Mouse (Mus musculus) intestine, postnatal 0 days (tissue): ENCODE data around the gene Abca4. TPM values are rescaled to one million over a fixed set of nuclear protein-coding genes. Genes with fewer than 3 reads are reported as not detected.

Experiments
- ATAC-seq: fragments of 200-750 bp; cut with Nextera tagmentation; 2 replicates; pipeline ENCODE4 v1.8.0; 2017; ENCODE audit warnings: mild to moderate bottlenecking, moderate TSS enrichment, moderate library complexity
- H3K27ac ChIP-seq: fragments of 300-500 bp; sonication (generic); 2 replicates; pipeline ENCODE4 v1.5.1; 2014; ENCODE audit warnings: mild to moderate bottlenecking, low read depth, low read length, moderate library complexity
- H3K27me3 ChIP-seq: fragments of 300-500 bp; sonication (generic); replicated peaks from 2 replicates; pipeline ENCODE4 v1.6.1; 2014; ENCODE audit warnings: low read length, mixed read lengths; ENCODE audit not compliant: control insufficient read depth, insufficient read depth
- H3K36me3 ChIP-seq: fragments of 300-500 bp; sonication (generic); 2 replicates; pipeline ENCODE4 v1.6.1; 2014; ENCODE audit warnings: mild to moderate bottlenecking, moderate library complexity; ENCODE audit not compliant: control insufficient read depth, insufficient read depth
- H3K4me1 ChIP-seq: fragments of 300-500 bp; sonication (generic); replicated peaks from 2 replicates; pipeline ENCODE4 v1.6.1; 2014; ENCODE audit warnings: antibody characterized with exemption, low read length, mixed read lengths; ENCODE audit not compliant: control insufficient read depth, insufficient read depth
- H3K4me2 ChIP-seq: fragments of 300-500 bp; sonication (generic); replicated peaks from 2 replicates; pipeline ENCODE4 v1.6.1; 2014; ENCODE audit warnings: low read depth, mild to moderate bottlenecking, moderate library complexity
- H3K4me3 ChIP-seq: fragments of 300-500 bp; sonication (generic); 2 replicates; pipeline ENCODE4 v1.5.1; 2014; ENCODE audit warnings: low read depth, low read length
- H3K9ac ChIP-seq: fragments of 300-500 bp; sonication (generic); 2 replicates; pipeline ENCODE4 v1.6.1; 2014; ENCODE audit warnings: mild to moderate bottlenecking, low read depth, low read length
- H3K9me3 ChIP-seq: fragments of 300-500 bp; sonication (generic); 2 replicates; pipeline ENCODE4 v1.6.1; 2016; ENCODE audit warnings: mixed run types; ENCODE audit not compliant: control insufficient read depth
- CTCF ChIP-seq: sonication (generic); IDR thresholded peaks from 2 replicates; pipeline ENCODE4 v1.5.1; 2016; ENCODE audit warnings: low read depth, mild to moderate bottlenecking, control low read depth, antibody characterized with exemption, moderate library complexity
- WGBS: fragments of 180-500 bp; shearing (Covaris S2); extraction: QIAGEN DNeasy Blood & Tissue Kit; methylation state at CpG from one replicate; pipeline ENCODE4 v1.1.7; 2014; 5-methylcytosine and 5-hydroxymethylcytosine counted together
- polyA plus RNA-seq: library from polyadenylated mRNA; unstranded; fragments of >200 nt; fragmentation: Nextera tagmentation; extraction: Ambion mirVana; gene quantifications from 2 replicates; pipeline ENCODE4 v1.2.1, GENCODE M21; 2015

Gene Abca4
- polyA plus RNA-seq, 1 experiment from 2014 or later, result 0.56 TPM

- no peaks in the 10 kb centered on the region for H3K9me3 ChIP-seq
- H3K4me1 ChIP-seq, result no peaks in the 10 kb centered on the region
- no peak for TF ChIP-seq CTCF
- no peaks in the 10 kb centered on the region for H3K27me3 ChIP-seq
- H3K27ac ChIP-seq, result no peak overlapping the region
- H3K9ac ChIP-seq, result no peak overlapping the region
- WGBS, result 51% methylated on average over 5 of the region's 5 CpGs
- no peak overlapping the region for H3K4me3 ChIP-seq
- no peaks in the 10 kb centered on the region for H3K36me3 ChIP-seq
- H3K4me2 ChIP-seq, result no peak overlapping the region
- ATAC-seq, result no peak
Observed at GRCm38 (mm10) chr3:122099713-122100112, 55.5 kb downstream of the Abca4 start.

- Histone ChIP-seq H3K27me3 (no peaks in the 10 kb centered on the region), H3K9me3 (no peaks in the 10 kb centered on the region), H3K9ac (no peak overlapping the region), H3K36me3 (no peaks in the 10 kb centered on the region), H3K27ac (no peak overlapping the region), H3K4me3 (no peak overlapping the region), H3K4me1 (no peaks in the 10 kb centered on the region), H3K4me2 (no peak overlapping the region)
- no peak for ATAC-seq
- WGBS, result 63% methylated on average over 7 of the region's 7 CpGs
- no peak for TF ChIP-seq CTCF
Observed at GRCm38 (mm10) chr3:122102091-122102490, 57.8 kb downstream of the Abca4 start.

DNA sequence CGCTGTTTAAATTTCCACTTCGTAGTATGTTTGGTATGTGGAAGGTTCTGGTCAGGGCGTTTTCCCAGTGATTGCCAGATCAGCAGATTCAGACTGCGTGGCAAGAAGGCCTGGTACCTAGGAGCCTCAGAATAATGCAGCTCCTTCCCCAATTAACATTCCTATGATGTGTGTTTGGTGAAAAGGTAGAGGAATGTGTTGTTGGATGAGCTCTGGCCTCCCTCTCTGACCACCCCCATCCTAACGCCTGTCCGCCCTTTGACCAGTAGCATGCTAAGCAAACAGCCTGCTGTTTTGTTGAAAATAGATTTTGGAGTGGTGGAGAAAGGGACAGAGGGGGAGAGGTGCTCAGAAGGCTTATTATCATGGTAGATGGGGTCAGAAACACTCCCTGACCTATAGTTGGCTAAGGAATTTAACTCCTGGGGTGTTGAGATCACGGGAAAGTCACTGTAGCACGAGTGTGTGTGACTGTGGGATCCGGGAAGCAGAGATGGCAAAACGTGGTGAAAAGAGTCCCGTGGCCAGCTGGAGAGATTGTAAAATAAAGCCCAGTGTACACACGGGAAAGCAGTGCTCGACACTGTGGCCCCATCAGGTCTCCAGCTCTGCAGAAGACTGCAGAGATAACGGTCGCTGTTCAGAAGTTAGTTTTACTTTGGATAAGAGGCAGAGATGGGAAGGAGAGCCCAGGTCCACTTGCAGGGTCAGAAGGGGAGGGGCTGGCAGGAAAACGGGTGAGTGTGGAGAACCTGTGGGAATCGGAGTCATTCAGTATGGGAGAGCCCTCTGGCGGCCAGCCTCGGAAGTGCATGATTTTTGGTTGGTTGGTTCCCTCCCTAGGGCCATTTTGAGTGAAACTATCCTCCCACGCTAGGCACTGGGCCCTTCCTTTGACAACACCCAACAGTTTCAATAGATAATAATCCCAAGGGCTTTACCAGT is 59.9 kb downstream of the Abca4 start:
- no peaks in the 10 kb centered on the region for H3K9me3 ChIP-seq
- H3K4me3 ChIP-seq, result no peak overlapping the region
- 22% methylated on average over 20 of the region's 20 CpGs for WGBS
- peak; percentile 55 for ATAC-seq
- no peak overlapping the region for H3K9ac ChIP-seq
- peak overlapping the region; percentile 54 for H3K4me2 ChIP-seq
- TF ChIP-seq CTCF, result peak; percentile 93
- H3K27me3 ChIP-seq, result no peaks in the 10 kb centered on the region
- H3K36me3 ChIP-seq, result no peaks in the 10 kb centered on the region
- no peak overlapping the region for H3K27ac ChIP-seq
- H3K4me1 ChIP-seq, result no peaks in the 10 kb centered on the region

DNA sequence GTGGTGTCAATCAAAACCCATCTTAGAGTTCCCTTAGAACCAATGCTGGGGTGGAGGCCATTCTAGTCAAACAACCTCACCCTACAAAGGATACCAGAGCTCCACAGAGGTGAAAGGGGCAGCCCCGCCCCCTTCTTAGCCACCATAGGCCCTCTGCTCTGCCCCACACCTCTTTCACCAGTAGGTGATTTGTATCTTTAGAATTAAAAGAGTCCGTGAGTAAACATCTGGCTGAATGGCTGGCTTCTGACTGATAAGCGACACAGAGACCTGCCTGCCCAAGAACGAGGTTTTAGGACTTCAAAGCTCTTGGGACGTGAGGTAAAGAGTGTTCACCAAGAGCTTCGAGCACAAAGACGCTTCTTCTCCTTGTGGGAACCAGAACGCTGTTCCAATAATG is 62.7 kb downstream of the Abca4 start:
- Histone ChIP-seq H3K4me1 (no peaks in the 10 kb centered on the region), H3K27me3 (no peaks in the 10 kb centered on the region), H3K9me3 (no peaks in the 10 kb centered on the region), H3K4me2 (no peak overlapping the region), H3K27ac (no peak overlapping the region), H3K4me3 (no peak overlapping the region), H3K9ac (no peak overlapping the region), H3K36me3 (no peaks in the 10 kb centered on the region)
- no peak for TF ChIP-seq CTCF
- ATAC-seq, result no peak
- 41% methylated on average over 8 of the region's 8 CpGs for WGBS

DNA sequence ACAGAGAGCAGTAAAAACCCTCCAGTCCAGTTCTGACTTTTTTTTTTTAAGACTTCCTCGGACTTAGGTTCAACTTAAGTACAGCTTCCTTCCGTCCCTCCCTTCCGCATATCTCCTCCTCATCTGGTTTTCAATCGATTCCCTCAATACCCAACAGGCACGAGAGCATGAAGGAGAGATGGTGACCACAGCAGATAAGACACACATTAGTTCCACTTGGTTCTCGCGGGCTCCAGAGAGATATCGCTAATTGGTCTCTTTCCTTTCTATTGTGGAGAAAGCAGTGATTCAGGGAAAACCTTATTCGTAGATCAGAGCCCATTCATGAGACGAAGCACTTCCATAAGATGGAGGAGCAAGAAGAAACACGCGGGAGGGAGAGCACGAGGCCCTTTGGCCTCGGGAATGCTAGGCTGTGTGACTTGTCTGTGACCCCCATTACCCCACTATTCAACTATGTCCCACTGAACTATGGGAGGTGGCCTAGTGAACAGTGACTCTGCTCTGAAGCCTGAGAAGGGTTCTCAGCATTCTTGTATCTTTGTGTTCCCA is 63.5 kb downstream of the Abca4 start:
- no peak overlapping the region for H3K9ac ChIP-seq
- ATAC-seq, result no peak
- TF ChIP-seq CTCF, result no peak
- H3K27ac ChIP-seq, result no peak overlapping the region
- H3K36me3 ChIP-seq, result no peaks in the 10 kb centered on the region
- no peaks in the 10 kb centered on the region for H3K9me3 ChIP-seq
- no peaks in the 10 kb centered on the region for H3K27me3 ChIP-seq
- no peak overlapping the region for H3K4me3 ChIP-seq
- H3K4me1 ChIP-seq, result no peaks in the 10 kb centered on the region
- WGBS, result 66% methylated on average over 14 of the region's 14 CpGs
- H3K4me2 ChIP-seq, result no peak overlapping the region

- ATAC-seq, result peak; percentile 42; the same call in 1 of the 2 replicates
- 47% methylated on average over 4 of the region's 4 CpGs for WGBS
- H3K27me3 ChIP-seq, result no peaks in the 10 kb centered on the region
Observed at GRCm38 (mm10) chr3:122109461-122109860, 65.2 kb downstream of the Abca4 start.

More at GRCm38 (mm10) chr3:122109461-122109860, 65.2 kb downstream of the Abca4 start:
- Histone ChIP-seq H3K4me3 (no peak overlapping the region), H3K9me3 (no peaks in the 10 kb centered on the region), H3K27ac (no peak overlapping the region), H3K36me3 (no peaks in the 10 kb centered on the region), H3K4me1 (no peaks in the 10 kb centered on the region), H3K9ac (no peak overlapping the region), H3K4me2 (no peak overlapping the region)
- no peak for TF ChIP-seq CTCF
